Comparison of ENCODE assay signal across 19 mouse cellular contexts in genomic region chr7:28309737-28310136, GRCm38 (mm10). TPM values are rescaled to one million over a fixed set of nuclear protein-coding genes. Genes with fewer than 3 reads are reported as not detected.
DNase-seq lines count a peak whose midpoint lies in the region; ATAC-seq lines count a peak whose summit lies in the region.
"Had no signal": no experiment of that assay in that cellular context is flagged by ENCODE, and none has a peak within 500 bp of the region (broad histone marks: within the 10 kb centered on the region; RNA-seq: fewer than 3 reads in every experiment).

No protein-coding gene starts in this region.

- 0 out of 2 replicates have a peak, but pooled peaks have one; percentile 30 for ATAC-seq in forebrain, embryonic 12.5 days (ENCODE audit: low FRiP score)
- no peak for ATAC-seq in forebrain, embryonic 16.5 days
- no peak for ATAC-seq in liver, embryonic 15.5 days (ENCODE audit: insufficient read depth)
- ATAC-seq in liver, embryonic 12.5 days: no peak
- ATAC-seq in hindbrain, embryonic 13.5 days (ENCODE audit: low FRiP score): no peak
- ATAC-seq in activated CD4-positive, CD25-positive, alpha-beta regulatory T cell, adult 4 months: no peak
- ATAC-seq: lung, postnatal 0 days had no signal

- H3K4me3 ChIP-seq in forebrain, embryonic 12.5 days (replicated peaks): no peak overlapping the region
- no peak overlapping the region for H3K4me3 ChIP-seq in forebrain, embryonic 16.5 days (replicated peaks; ENCODE audit: low read length)
- no peak overlapping the region for H3K4me3 ChIP-seq in liver, embryonic 15.5 days (replicated peaks)
- H3K4me3 ChIP-seq in liver, embryonic 12.5 days: no peak overlapping the region
- no peak overlapping the region for H3K4me3 ChIP-seq in hindbrain, embryonic 13.5 days
- H3K4me3 ChIP-seq: heart, adult 2 months had no signal

- H3K27me3 ChIP-seq in forebrain, embryonic 12.5 days: no peaks in the 10 kb centered on the region
- no peaks in the 10 kb centered on the region for H3K27me3 ChIP-seq in forebrain, embryonic 16.5 days (replicated peaks; ENCODE audit: control insufficient read depth, insufficient read depth, low read length)
- H3K27me3 ChIP-seq in liver, embryonic 15.5 days: no peaks in the 10 kb centered on the region
- no peaks in the 10 kb centered on the region for H3K27me3 ChIP-seq in liver, embryonic 12.5 days (replicated peaks)
- no peaks in the 10 kb centered on the region for H3K27me3 ChIP-seq in hindbrain, embryonic 13.5 days

- H3K36me3 ChIP-seq in forebrain, embryonic 12.5 days (replicated peaks): peaks cover 63% of the 10 kb centered on the region
- peaks cover 29% of the 10 kb centered on the region for H3K36me3 ChIP-seq in forebrain, embryonic 16.5 days (ENCODE audit: control insufficient read depth, insufficient read depth)
- peaks cover 69% of the 10 kb centered on the region for H3K36me3 ChIP-seq in liver, embryonic 15.5 days (replicated peaks)
- H3K36me3 ChIP-seq in liver, embryonic 12.5 days: peaks cover 69% of the 10 kb centered on the region
- peaks cover 63% of the 10 kb centered on the region for H3K36me3 ChIP-seq in hindbrain, embryonic 13.5 days

- no peak overlapping the region for H3K9ac ChIP-seq in forebrain, embryonic 12.5 days
- no peak overlapping the region for H3K9ac ChIP-seq in forebrain, embryonic 16.5 days (replicated peaks; ENCODE audit: low read depth, low read length)
- no peak overlapping the region for H3K9ac ChIP-seq in liver, embryonic 15.5 days
- no peak overlapping the region for H3K9ac ChIP-seq in liver, embryonic 12.5 days
- H3K9ac ChIP-seq in hindbrain, embryonic 13.5 days: peak overlapping the region; percentile 30; the same call in 1 of the 2 replicates

- intact Hi-C loops in left cerebral cortex, postnatal 14 days (cut with DNase I): no loop called here

- H3K9me3 ChIP-seq in forebrain, embryonic 12.5 days: no peaks in the 10 kb centered on the region
- no peaks in the 10 kb centered on the region for H3K9me3 ChIP-seq in forebrain, embryonic 16.5 days (ENCODE audit: control insufficient read depth, low read length)
- no peaks in the 10 kb centered on the region for H3K9me3 ChIP-seq in liver, embryonic 15.5 days (replicated peaks)
- no peaks in the 10 kb centered on the region for H3K9me3 ChIP-seq in liver, embryonic 12.5 days (replicated peaks)
- H3K9me3 ChIP-seq in hindbrain, embryonic 13.5 days: no peaks in the 10 kb centered on the region

- peaks cover 36% of the 10 kb centered on the region for H3K4me1 ChIP-seq in forebrain, embryonic 12.5 days
- peaks cover 13% of the 10 kb centered on the region for H3K4me1 ChIP-seq in forebrain, embryonic 16.5 days (replicated peaks; ENCODE audit: control insufficient read depth, insufficient read depth, low read length)
- peaks cover 30% of the 10 kb centered on the region for H3K4me1 ChIP-seq in liver, embryonic 15.5 days (replicated peaks)
- H3K4me1 ChIP-seq in liver, embryonic 12.5 days: peaks cover 29% of the 10 kb centered on the region
- H3K4me1 ChIP-seq in hindbrain, embryonic 13.5 days (replicated peaks): peaks cover 19% of the 10 kb centered on the region

- peak; percentile 78 for DNase-seq in retina, postnatal 1 day
- DNase-seq in left cerebral cortex, postnatal 14 days (ENCODE audit: low spot score in 2 of 2): no peak
- DNase-seq: adrenal gland, postnatal 14 days; cerebellum, postnatal 36 days; heart, adult 2 months; kidney, adult 18-20 months; kidney, postnatal 4 days; liver; right cerebral cortex, postnatal 25 days; thymus, adult 2 months had no signal

- WGBS in forebrain, embryonic 12.5 days: 72% methylated on average over 9 of the region's 9 CpGs
- WGBS in forebrain, embryonic 16.5 days: 69% methylated on average over 9 of the region's 9 CpGs
- WGBS in liver, embryonic 15.5 days (ENCODE audit: insufficient replicate concordance): 72% methylated on average over 9 of the region's 9 CpGs
- 63% methylated on average over 9 of the region's 9 CpGs for WGBS in liver, embryonic 12.5 days (ENCODE audit: insufficient replicate concordance)
- WGBS in hindbrain, embryonic 13.5 days: 34% methylated on average over 9 of the region's 9 CpGs

- peak overlapping the region; percentile 47 for H3K27ac ChIP-seq in forebrain, embryonic 12.5 days
- no peak overlapping the region for H3K27ac ChIP-seq in forebrain, embryonic 16.5 days (ENCODE audit: low read length)
- no peak overlapping the region for H3K27ac ChIP-seq in liver, embryonic 15.5 days (replicated peaks)
- H3K27ac ChIP-seq in liver, embryonic 12.5 days: no peak overlapping the region
- H3K27ac ChIP-seq in hindbrain, embryonic 13.5 days: no peak overlapping the region
- H3K27ac ChIP-seq: heart, adult 2 months had no signal

- 0 out of 2 replicates have a peak overlapping the region, but pooled peaks have one; percentile 89 for H3K4me2 ChIP-seq in forebrain, embryonic 12.5 days
- no peak overlapping the region for H3K4me2 ChIP-seq in forebrain, embryonic 16.5 days (ENCODE audit: low read length)
- H3K4me2 ChIP-seq in liver, embryonic 15.5 days: peak overlapping the region; percentile 94; the same call in 1 of the 2 replicates
- H3K4me2 ChIP-seq in liver, embryonic 12.5 days: no peak overlapping the region
- no peak overlapping the region for H3K4me2 ChIP-seq in hindbrain, embryonic 13.5 days

RNA-seq across cellular contexts. Expression of gene Timm50, which starts 2.1 kb away (rescaled TPM):
- polyA plus RNA-seq in forebrain, embryonic 12.5 days (2016; fragmentation: Nextera tagmentation; extraction: Ambion mirVana): 189 and 196 TPM in 2 replicates
- 144 and 146 TPM in 2 replicates for polyA plus RNA-seq in forebrain, embryonic 16.5 days (2015; fragmentation: Nextera tagmentation; extraction: Ambion mirVana)
- polyA plus RNA-seq in liver, embryonic 15.5 days (2015; fragmentation: Nextera tagmentation; extraction: Ambion mirVana): 78.3 and 85.2 TPM in 2 replicates
- polyA plus RNA-seq in liver, embryonic 12.5 days (2016; fragmentation: Nextera tagmentation; extraction: Ambion mirVana): 137 and 146 TPM in 2 replicates
- 134 and 136 TPM in 2 replicates for polyA plus RNA-seq in hindbrain, embryonic 13.5 days (2015; fragmentation: Nextera tagmentation; extraction: Ambion mirVana)
- 10 to 100 TPM; 31.2 to 41.1 TPM for polyA plus RNA-seq in activated CD4-positive, CD25-positive, alpha-beta regulatory T cell, adult 4 months (2017; shearing (Covaris generic))
- total RNA-seq in left cerebral cortex, postnatal 14 days (2021): 10 to 100 TPM; 39.9 to 42.8 TPM

RNA-seq across cellular contexts. Expression of gene Dll3, which starts 7.7 kb away (rescaled TPM):
- polyA plus RNA-seq in forebrain, embryonic 12.5 days (2016; fragmentation: Nextera tagmentation; extraction: Ambion mirVana): 42.9 and 43.5 TPM in 2 replicates
- polyA plus RNA-seq in forebrain, embryonic 16.5 days (2015; fragmentation: Nextera tagmentation; extraction: Ambion mirVana): 9.9 and 10.5 TPM in 2 replicates
- polyA plus RNA-seq in liver, embryonic 15.5 days (2015; fragmentation: Nextera tagmentation; extraction: Ambion mirVana): not detected in 2 replicates
- 0.10 and 0.31 TPM in 2 replicates for polyA plus RNA-seq in liver, embryonic 12.5 days (2016; fragmentation: Nextera tagmentation; extraction: Ambion mirVana)
- polyA plus RNA-seq in hindbrain, embryonic 13.5 days (2015; fragmentation: Nextera tagmentation; extraction: Ambion mirVana): 22.2 and 24.5 TPM in 2 replicates
- polyA plus RNA-seq in activated CD4-positive, CD25-positive, alpha-beta regulatory T cell, adult 4 months (2017; shearing (Covaris generic)): under 1 TPM in 1 of 2 experiments, not detected in 1; 0.17 TPM
- 1 to 10 TPM; 2.2 to 2.6 TPM for total RNA-seq in left cerebral cortex, postnatal 14 days (2021)
- total RNA-seq: heart, adult 2 months; heart, postnatal 25 days had no signal
- polyA plus RNA-seq: heart, adult 2 months had no signal

RNA-seq across cellular contexts. Expression of gene Selenov, which starts 18.8 kb away (rescaled TPM):
- 0.41 and 0.94 TPM in 2 replicates for polyA plus RNA-seq in forebrain, embryonic 12.5 days (2016; fragmentation: Nextera tagmentation; extraction: Ambion mirVana)
- polyA plus RNA-seq in forebrain, embryonic 16.5 days (2015; fragmentation: Nextera tagmentation; extraction: Ambion mirVana): 0.16 TPM in 1 of 2 replicates, not detected in the other
- 0.07 TPM in 1 of 2 replicates, not detected in the other for polyA plus RNA-seq in liver, embryonic 15.5 days (2015; fragmentation: Nextera tagmentation; extraction: Ambion mirVana)
- polyA plus RNA-seq in liver, embryonic 12.5 days (2016; fragmentation: Nextera tagmentation; extraction: Ambion mirVana): not detected in 2 replicates
- polyA plus RNA-seq in hindbrain, embryonic 13.5 days (2015; fragmentation: Nextera tagmentation; extraction: Ambion mirVana): 0.74 and 1.2 TPM in 2 replicates
- polyA plus RNA-seq in activated CD4-positive, CD25-positive, alpha-beta regulatory T cell, adult 4 months (2017; shearing (Covaris generic)): not detected
- total RNA-seq in left cerebral cortex, postnatal 14 days (2021): 1 to 10 TPM; 1.2 to 3.4 TPM
- total RNA-seq: adrenal gland, postnatal 14 days; heart, adult 2 months; heart, postnatal 25 days had no signal
- polyA plus RNA-seq: C2C12 had no signal

RNA-seq across cellular contexts. Expression of gene Supt5, which starts 28.8 kb away (rescaled TPM):
- polyA plus RNA-seq in forebrain, embryonic 12.5 days (2016; fragmentation: Nextera tagmentation; extraction: Ambion mirVana): 106 and 117 TPM in 2 replicates
- 114 and 118 TPM in 2 replicates for polyA plus RNA-seq in forebrain, embryonic 16.5 days (2015; fragmentation: Nextera tagmentation; extraction: Ambion mirVana)
- polyA plus RNA-seq in liver, embryonic 15.5 days (2015; fragmentation: Nextera tagmentation; extraction: Ambion mirVana): 29.9 and 35.3 TPM in 2 replicates
- 54.0 TPM in 2 replicates for polyA plus RNA-seq in liver, embryonic 12.5 days (2016; fragmentation: Nextera tagmentation; extraction: Ambion mirVana)
- 92.1 and 97.7 TPM in 2 replicates for polyA plus RNA-seq in hindbrain, embryonic 13.5 days (2015; fragmentation: Nextera tagmentation; extraction: Ambion mirVana)
- polyA plus RNA-seq in activated CD4-positive, CD25-positive, alpha-beta regulatory T cell, adult 4 months (2017; shearing (Covaris generic)): 100 to 1,000 TPM in 1 of 2 experiments, 10 to 100 TPM in 1; 68.7 to 110 TPM
- 100 to 1,000 TPM; 113 to 114 TPM for total RNA-seq in left cerebral cortex, postnatal 14 days (2021)

RNA-seq across cellular contexts. Expression of gene Eid2b, which starts 32.2 kb away (rescaled TPM):
- polyA plus RNA-seq in forebrain, embryonic 12.5 days (2016; fragmentation: Nextera tagmentation; extraction: Ambion mirVana): 24.1 and 27.8 TPM in 2 replicates
- 41.8 and 45.1 TPM in 2 replicates for polyA plus RNA-seq in forebrain, embryonic 16.5 days (2015; fragmentation: Nextera tagmentation; extraction: Ambion mirVana)
- polyA plus RNA-seq in liver, embryonic 15.5 days (2015; fragmentation: Nextera tagmentation; extraction: Ambion mirVana): 1.7 and 1.8 TPM in 2 replicates
- polyA plus RNA-seq in liver, embryonic 12.5 days (2016; fragmentation: Nextera tagmentation; extraction: Ambion mirVana): 3.6 and 3.7 TPM in 2 replicates
- polyA plus RNA-seq in hindbrain, embryonic 13.5 days (2015; fragmentation: Nextera tagmentation; extraction: Ambion mirVana): 36.0 and 36.9 TPM in 2 replicates
- polyA plus RNA-seq in activated CD4-positive, CD25-positive, alpha-beta regulatory T cell, adult 4 months (2017; shearing (Covaris generic)): 1 to 10 TPM; 1.0 to 1.1 TPM
- 10 to 100 TPM; 40.7 to 44.1 TPM for total RNA-seq in left cerebral cortex, postnatal 14 days (2021)

Comparison
In these comparisons a context has a peak if more than half of its experiments do, and no peak if none do; other contexts are left out.
1. H3K4me2 ChIP-seq: peak in forebrain, embryonic 12.5 days (single experiment) and liver, embryonic 15.5 days (single experiment); none in forebrain, embryonic 16.5 days (single experiment), liver, embryonic 12.5 days (single experiment) and hindbrain, embryonic 13.5 days (single experiment).